Mouse (Mus musculus) G1E (cell line): ENCODE data around the gene Plac1. TPM values are rescaled to one million over a fixed set of nuclear protein-coding genes. Genes with fewer than 3 reads are reported as not detected.

Experiments
- ATAC-seq: 2 replicates; pipeline ENCODE4 v1.8.0; 2016; ENCODE audit warnings: mild to moderate bottlenecking; ENCODE audit not compliant: insufficient number of reproducible peaks, poor library complexity, low FRiP score, severe bottlenecking; ENCODE audit errors: extremely low read depth
- DNase-seq: peaks from one replicate; pipeline ENCODE4 v3.0.0; 2012; ENCODE audit warnings: low spot score
- H3K27me3 ChIP-seq: 2 replicates; pipeline ENCODE4 v1.6.1; 2012; ENCODE audit warnings: mild to moderate bottlenecking, low read length, inconsistent platforms; ENCODE audit not compliant: insufficient read depth
- H3K36me3 ChIP-seq: replicated peaks from 2 replicates; pipeline ENCODE3; 2012; ENCODE audit warnings: mild to moderate bottlenecking, inconsistent platforms
- H3K4me1 ChIP-seq: 2 replicates; pipeline ENCODE4 v1.6.1; 2012; ENCODE audit warnings: low read depth, low read length, inconsistent platforms, mixed read lengths; ENCODE audit not compliant: insufficient read depth
- H3K4me3 ChIP-seq: 2 replicates; pipeline ENCODE4 v1.5.1; 2012; ENCODE audit warnings: low read depth, mild to moderate bottlenecking, inconsistent platforms, low read length, moderate library complexity, mixed read lengths
- H3K9me3 ChIP-seq: replicated peaks from 2 replicates; pipeline ENCODE4 v1.6.1; 2012; ENCODE audit warnings: inconsistent platforms
- CTCF ChIP-seq: IDR thresholded peaks from 2 replicates; pipeline ENCODE4 v1.5.1; 2012; ENCODE audit warnings: low read depth, low read length, inconsistent platforms, mixed read lengths
- GATA1 ChIP-seq: IDR thresholded peaks from 2 replicates; pipeline ENCODE4 v1.6.1; 2012; ENCODE audit warnings: borderline replicate concordance, low read length, inconsistent platforms, mixed read lengths
- GATA2 ChIP-seq: IDR thresholded peaks from 2 replicates; pipeline ENCODE4 v1.6.1; 2012; ENCODE audit warnings: low read depth, low read length, inconsistent platforms, borderline replicate concordance
- POLR2AphosphoS5 ChIP-seq: IDR thresholded peaks from 2 replicates; pipeline ENCODE4 v1.6.1; 2012; ENCODE audit warnings: low read depth, low read length, inconsistent platforms; ENCODE audit not compliant: insufficient replicate concordance
- TAL1 ChIP-seq: conservative IDR thresholded peaks from 2 replicates; pipeline ENCODE4 v1.6.1; 2012; ENCODE audit warnings: low read depth, low read length, inconsistent platforms, mixed read lengths
- polyA plus RNA-seq: library from polyadenylated mRNA; stranded (reverse); fragments of >175 nt; gene quantifications from 2 replicates; pipeline ENCODE4 v1.2.3, GENCODE M21; 2012
- total RNA-seq, 2 experiments: library from RNA; stranded (forward) in 1 of 2; stranded (reverse) in 1 of 2; fragments of 200-1000 nt in 1 of 2; fragments of >200 nt in 1 of 2; fragmentation: Nextera tagmentation in 1 of 2; gene quantifications; 2 replicates each; pipeline ENCODE4 v1.2.3; 2014 to 2017

Plac1 gene
- total and polyA plus RNA-seq, 3 experiments, result not detected

- Histone ChIP-seq H3K27me3 (no peaks in the 10 kb centered on the region), H3K9me3 (no peaks in the 10 kb centered on the region), H3K36me3 (peaks cover 12% of the 10 kb centered on the region), H3K4me1 (peaks cover 40% of the 10 kb centered on the region), H3K4me3 (peak overlapping the region; percentile 76)
- DNase-seq, result peak; percentile 58
- TF ChIP-seq POLR2AphosphoS5 (no peak), CTCF (no peak), TAL1 (no peak), GATA1 (no peak), GATA2 (no peak)
- ATAC-seq, result no peak; the same call in 1 of the 2 replicates
Measured at GRCm38 (mm10) chrX:53057054-53057759, 182.7 kb downstream of the Plac1 start.

GRCm38 (mm10) chrX:53056627-53057026 is 183.3 kb downstream of the Plac1 start:
- no peaks in the 10 kb centered on the region for H3K9me3 ChIP-seq
- H3K27me3 ChIP-seq, result no peaks in the 10 kb centered on the region
- H3K36me3 ChIP-seq, result peaks cover 12% of the 10 kb centered on the region
- H3K4me1 ChIP-seq, result peaks cover 41% of the 10 kb centered on the region
- TF ChIP-seq POLR2AphosphoS5 (no peak), GATA1 (no peak), TAL1 (no peak), CTCF (no peak), GATA2 (no peak)
- peak overlapping the region; percentile 76 for H3K4me3 ChIP-seq
- ATAC-seq (no peak), DNase-seq (no peak)

GRCm38 (mm10) chrX:53055771-53056170 is 184.1 kb downstream of the Plac1 start:
- peaks cover 12% of the 10 kb centered on the region for H3K36me3 ChIP-seq
- DNase-seq (no peak), ATAC-seq (no peak)
- H3K4me1 ChIP-seq, result peaks cover 37% of the 10 kb centered on the region
- no peaks in the 10 kb centered on the region for H3K9me3 ChIP-seq
- no peaks in the 10 kb centered on the region for H3K27me3 ChIP-seq
- TF ChIP-seq TAL1 (no peak), POLR2AphosphoS5 (no peak), GATA2 (no peak), CTCF (no peak), GATA1 (no peak)
- H3K4me3 ChIP-seq, result peak overlapping the region; percentile 76

- Histone ChIP-seq H3K4me1 (peaks cover 48% of the 10 kb centered on the region), H3K9me3 (no peaks in the 10 kb centered on the region), H3K4me3 (no peak overlapping the region; the same call in 1 of the 2 replicates), H3K27me3 (no peaks in the 10 kb centered on the region), H3K36me3 (peaks cover 12% of the 10 kb centered on the region)
- DNase-seq (no peak), ATAC-seq (no peak)
- TF ChIP-seq POLR2AphosphoS5 (no peak), TAL1 (no peak), CTCF (no peak), GATA1 (no peak)
Measured at GRCm38 (mm10) chrX:53053885-53054284, 186.0 kb downstream of the Plac1 start.

- Histone ChIP-seq H3K9me3 (no peaks in the 10 kb centered on the region), H3K4me1 (peaks cover 41% of the 10 kb centered on the region), H3K4me3 (peak overlapping the region; percentile 35; the same call in 1 of the 2 replicates), H3K27me3 (no peaks in the 10 kb centered on the region), H3K36me3 (peaks cover 12% of the 10 kb centered on the region)
- DNase-seq, result no peak
- peak; percentile 37; the same call in 1 of the 2 replicates for ATAC-seq
- TF ChIP-seq CTCF, result no peak
- no peak for TF ChIP-seq TAL1
- no peak for TF ChIP-seq POLR2AphosphoS5
- TF ChIP-seq GATA1, result no peak
- TF ChIP-seq GATA2, result no peak
Measured at GRCm38 (mm10) chrX:53052652-53053500, 187.0 kb downstream of the Plac1 start.

- no peaks in the 10 kb centered on the region for H3K27me3 ChIP-seq
- no peak for TF ChIP-seq GATA1
- no peak for TF ChIP-seq GATA2
- no peak for TF ChIP-seq POLR2AphosphoS5
- no peak for TF ChIP-seq CTCF
- TF ChIP-seq TAL1, result no peak
- peaks cover 12% of the 10 kb centered on the region for H3K36me3 ChIP-seq
- H3K4me1 ChIP-seq, result peaks cover 41% of the 10 kb centered on the region
- H3K9me3 ChIP-seq, result no peaks in the 10 kb centered on the region
- no peak for DNase-seq
- H3K4me3 ChIP-seq, result no peak overlapping the region; the same call in 1 of the 2 replicates
- ATAC-seq, result no peak
Measured at GRCm38 (mm10) chrX:53050353-53050752, 189.6 kb downstream of the Plac1 start.
